Mouse (Mus musculus): Measurements from ENCODE around the gene Cdc14a.
A peak's percentile ranks its signal among the peaks of the same experiment; 100 is the strongest.
"Not testable (repeated sequence)": the region's sequence is repeated elsewhere in the genome, so short reads cannot be mapped to it uniquely, and the experiment has no call there.

The Cdc14a gene

GRCm38 (mm10) chr3:116366125-116366524 is 57.7 kb downstream of the Cdc14a start:
- DNase-seq: no peak

DNA sequence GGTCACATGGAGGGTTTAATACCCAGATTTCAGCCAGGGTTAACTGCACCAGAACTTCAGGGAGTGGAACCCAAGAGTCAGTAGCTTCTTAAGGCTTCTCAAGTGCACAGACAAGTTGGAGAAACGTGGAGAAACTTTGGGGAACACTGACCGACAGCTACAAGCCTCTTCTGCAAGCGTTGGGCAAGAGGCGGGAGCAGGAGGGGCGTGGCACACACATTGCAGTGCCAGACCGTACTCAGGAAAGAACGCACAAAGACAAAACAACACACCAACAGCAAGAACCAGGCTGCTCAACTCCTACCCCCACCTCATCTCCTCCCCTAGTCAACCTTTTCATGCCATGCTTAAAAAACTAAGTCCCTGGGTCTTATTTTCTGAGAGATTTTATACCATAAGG is 61.9 kb downstream of the Cdc14a start:
- DNase-seq: no peak

DNA sequence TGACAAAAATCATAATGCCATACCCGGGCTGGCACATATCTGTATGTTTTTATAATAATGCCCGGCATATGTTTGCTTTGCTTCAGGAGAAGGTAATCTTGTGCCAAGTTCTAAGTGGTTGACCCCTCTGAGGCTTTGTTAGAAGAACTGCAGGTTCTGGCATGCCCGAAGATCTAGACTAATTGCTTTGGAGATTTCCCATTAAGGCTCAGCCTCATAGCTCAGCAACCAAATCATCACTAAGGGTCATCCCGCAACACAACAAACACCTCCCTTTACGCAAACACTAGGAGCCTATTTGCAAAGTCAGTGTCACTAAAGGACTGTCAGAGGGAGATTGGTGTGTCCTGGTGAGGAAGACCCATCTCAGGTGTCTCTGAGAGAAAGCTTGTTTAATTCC is 62.7 kb downstream of the Cdc14a start:
- DNase-seq: no peak

GRCm38 (mm10) chr3:116357866-116358265 is 66.0 kb downstream of the Cdc14a start:
- no peak for DNase-seq

DNA sequence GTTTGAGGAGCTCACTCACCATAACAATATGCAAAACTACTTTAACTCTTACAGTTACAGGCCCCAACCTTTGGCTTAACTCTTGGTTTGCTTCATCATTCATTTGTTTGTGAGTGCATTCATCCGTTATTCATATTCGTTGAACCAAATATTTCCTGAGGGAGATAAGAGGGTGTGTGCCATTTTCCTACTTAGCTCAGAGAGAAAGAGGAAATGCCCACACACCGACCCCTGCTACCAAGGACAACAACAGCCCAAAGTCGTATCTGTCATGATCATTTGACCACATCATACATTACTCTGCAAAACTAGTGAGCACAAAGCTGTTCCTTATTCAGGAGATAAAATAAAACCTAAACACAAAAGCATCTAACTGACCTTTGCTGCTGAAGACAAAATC is 66.7 kb downstream of the Cdc14a start:
- no peak for DNase-seq

- DNase-seq: no peak
These were observed 68.6 kb downstream of the Cdc14a start for GRCm38 (mm10) chr3:116355026-116355788.

DNA sequence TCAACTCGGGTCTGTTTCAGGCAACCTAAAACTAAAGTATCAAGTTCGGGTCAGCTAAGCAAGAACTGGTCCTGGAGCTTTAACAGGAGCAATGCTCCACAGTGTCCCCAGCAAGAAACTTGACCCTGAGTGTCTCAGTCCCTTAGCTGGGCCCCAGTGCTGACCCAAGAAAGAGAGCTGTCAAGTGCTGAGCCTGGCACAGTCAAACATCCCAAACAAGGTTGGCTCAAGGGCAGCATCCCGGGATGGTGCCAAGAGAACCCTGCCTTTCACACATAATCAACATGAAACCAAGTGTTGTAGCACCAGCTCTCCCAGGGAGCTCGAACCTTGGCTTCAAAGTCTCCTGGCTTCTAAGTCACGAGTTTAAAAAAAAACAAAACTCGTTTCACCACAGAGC is 71.3 kb downstream of the Cdc14a start:
- no peak for DNase-seq

- DNase-seq: no peak
These were observed 73.4 kb downstream of the Cdc14a start for GRCm38 (mm10) chr3:116350389-116350967.

DNA sequence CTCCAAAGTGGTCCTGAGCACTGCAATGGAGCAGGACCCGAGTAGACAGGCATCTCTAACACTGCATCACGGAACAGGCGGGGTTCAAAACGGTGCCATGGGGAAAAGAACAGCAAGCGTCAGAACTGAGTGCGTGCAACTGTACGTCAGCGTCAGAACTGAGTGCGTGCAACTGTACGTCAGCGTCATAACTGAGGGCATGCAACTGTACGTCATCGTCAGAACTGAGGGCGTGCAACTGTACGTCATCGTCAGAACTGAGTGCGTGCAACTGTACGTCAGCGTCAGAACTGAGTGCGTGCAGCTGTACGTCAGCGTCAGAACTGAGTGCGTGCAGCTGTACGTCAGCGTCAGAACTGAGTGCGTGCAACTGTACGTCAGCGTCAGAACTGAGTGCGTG is 76.3 kb downstream of the Cdc14a start:
- DNase-seq: not testable (repeated sequence)

GRCm38 (mm10) chr3:116345245-116345644 is 78.6 kb downstream of the Cdc14a start:
- DNase-seq: no peak

GRCm38 (mm10) chr3:116342251-116342650 is 81.6 kb downstream of the Cdc14a start:
- no peak for DNase-seq

DNA sequence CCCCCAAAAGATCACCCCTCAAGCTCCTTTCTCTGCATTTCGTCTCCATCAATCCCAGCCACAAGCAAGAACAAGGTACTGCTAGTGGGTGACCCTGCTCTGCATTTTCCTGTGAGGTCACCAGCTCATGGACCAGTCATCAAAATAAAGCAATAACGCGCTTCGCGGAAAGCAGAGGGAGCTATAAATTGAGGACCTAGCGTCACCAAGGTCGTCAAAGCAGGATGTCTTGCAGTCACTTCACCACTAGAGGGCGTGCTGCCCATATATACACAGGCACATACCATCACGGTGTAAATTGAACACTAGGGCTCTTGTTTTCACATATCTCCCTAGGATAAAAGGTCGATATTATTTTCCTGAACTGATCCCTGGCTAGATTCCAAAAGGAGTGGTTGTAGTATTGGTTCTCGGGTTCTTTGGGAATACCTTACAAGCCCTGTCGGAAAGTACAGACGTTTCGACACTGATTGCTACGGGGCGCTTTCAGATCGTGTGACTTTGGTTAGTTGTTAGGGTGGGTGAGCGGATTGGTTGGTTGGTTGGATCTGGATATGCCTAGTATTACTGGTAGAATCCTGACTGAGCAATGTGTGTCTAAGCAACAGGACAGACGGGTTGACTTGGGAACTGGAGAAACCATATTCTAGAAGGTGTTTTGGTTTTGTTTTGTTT is 82.7 kb downstream of the Cdc14a start:
- peak; percentile 18 for DNase-seq

GRCm38 (mm10) chr3:116340281-116340680 is 83.6 kb downstream of the Cdc14a start:
- no peak for DNase-seq

GRCm38 (mm10) chr3:116338616-116339015 is 85.2 kb downstream of the Cdc14a start:
- DNase-seq: no peak

DNA sequence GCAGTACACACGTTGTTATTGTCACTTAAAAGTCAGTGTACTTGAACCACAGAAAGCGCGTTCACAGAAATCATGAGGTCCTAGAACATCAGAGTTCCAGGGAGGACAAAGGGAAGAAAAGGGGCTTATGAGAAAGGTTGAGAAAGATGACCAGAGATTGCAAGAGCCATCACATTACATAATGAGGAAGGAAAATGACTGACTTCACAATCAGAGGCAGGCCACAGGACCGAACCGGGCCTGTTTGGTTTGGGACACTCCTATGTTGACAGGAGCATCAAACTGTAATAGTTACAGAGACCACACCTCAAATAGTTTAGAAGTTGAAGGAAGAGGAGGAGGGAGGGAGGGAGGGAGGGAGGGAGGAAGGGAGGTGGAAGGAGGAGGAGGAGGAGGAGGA is 86.0 kb downstream of the Cdc14a start:
- DNase-seq: no peak

DNA sequence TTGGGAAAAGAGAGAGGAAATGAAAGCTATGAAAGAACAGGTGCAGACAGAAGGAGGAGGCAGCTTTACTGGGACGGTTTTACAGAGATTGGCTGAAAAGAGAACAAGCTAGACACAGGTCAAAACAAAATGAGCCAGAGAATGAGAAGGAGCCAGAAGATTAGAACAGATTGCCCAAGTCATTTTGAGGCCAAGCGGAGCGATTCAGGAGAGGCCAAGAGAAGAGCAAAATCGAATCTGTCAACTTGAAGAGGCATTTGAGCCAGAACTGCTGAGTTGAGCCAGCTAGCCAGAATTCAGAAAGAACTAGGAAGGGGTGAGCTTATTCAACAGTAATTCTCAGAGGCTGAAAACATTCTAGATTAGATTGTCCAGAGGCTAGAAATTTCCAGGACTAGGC is 88.8 kb downstream of the Cdc14a start:
- no peak for DNase-seq

DNA sequence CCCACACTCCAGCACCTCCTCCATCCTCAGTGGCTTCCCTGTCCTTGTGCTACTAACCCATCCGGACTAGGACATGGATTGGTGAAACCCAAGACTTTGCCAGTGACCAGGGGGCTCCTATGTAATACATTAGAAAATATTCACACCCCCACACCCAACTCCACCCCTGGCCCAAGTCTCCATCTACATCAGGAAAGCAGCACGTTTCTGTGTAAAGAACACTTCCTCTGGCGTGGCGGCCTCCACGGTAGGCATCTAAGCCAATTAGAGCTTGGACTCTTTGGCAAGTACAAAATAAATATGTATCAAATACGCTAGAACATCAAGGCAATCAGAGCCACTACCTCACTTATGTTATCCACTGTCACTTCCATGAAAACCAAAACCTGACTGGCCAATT is 90.1 kb downstream of the Cdc14a start:
- no peak for DNase-seq

- DNase-seq: no peak
These were observed 90.6 kb downstream of the Cdc14a start for GRCm38 (mm10) chr3:116333229-116333628.

GRCm38 (mm10) chr3:116331811-116332464 is 91.9 kb downstream of the Cdc14a start:
- peak; percentile 18 for DNase-seq

DNA sequence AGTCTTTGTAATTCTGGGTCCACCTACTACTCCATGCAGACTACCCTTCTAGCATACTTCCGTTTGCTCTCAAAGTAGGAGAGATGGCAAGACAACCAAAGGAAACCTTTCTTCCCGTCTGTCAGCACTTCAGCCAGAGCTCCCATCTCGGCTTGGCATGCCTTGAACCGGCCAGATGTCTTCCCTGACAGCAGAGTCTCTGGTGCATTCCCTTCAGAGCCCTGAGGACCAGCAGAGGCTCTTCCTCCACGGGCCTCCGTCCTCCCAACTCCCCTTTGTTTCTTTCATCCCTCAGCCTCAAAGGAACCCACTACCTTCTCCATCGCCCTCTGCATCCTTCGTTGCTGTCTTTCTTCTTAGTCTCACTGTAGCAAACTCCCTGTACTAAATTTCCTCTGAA is 93.9 kb downstream of the Cdc14a start:
- DNase-seq: no peak

DNA sequence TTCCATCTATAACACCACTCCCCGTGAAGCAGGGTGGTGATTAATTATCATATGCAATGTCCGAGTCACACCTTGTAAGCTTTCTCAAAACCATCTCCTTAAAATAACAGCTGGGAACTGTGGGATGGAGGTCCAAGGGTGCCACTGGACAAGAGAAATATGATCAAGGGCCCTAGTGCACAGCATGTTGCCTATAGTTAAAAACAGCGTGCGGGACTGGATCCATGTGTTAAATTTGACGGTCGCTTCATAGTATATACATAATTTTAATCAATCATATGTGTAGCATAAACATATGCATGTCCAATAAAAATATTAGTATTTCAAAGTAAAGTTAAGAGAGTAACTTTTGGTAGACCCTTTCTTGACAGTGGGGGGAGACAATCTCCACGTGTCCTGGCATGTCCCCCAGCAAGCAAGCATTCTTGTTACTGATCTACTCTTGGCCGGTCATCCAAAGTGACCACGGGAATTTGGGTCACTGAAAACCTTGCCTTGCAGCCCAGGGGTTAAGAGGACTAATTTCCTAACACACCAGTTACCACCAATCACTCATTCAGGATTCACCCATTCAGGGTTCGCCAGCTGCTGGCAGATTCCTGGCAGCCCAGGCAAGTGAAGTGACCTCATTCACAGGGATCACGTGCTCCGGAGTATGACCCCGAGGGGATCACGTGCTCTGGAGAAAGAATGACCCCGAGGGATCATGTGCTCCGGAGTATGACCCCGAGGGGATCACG is 94.6 kb downstream of the Cdc14a start:
- DNase-seq: no peak

- DNase-seq: peak; percentile 12
These were observed 96.2 kb downstream of the Cdc14a start for GRCm38 (mm10) chr3:116327616-116328004.

All from cerebellum, adult 11-12 months (tissue).